Mouse (Mus musculus): ENCODE results near the gene Dedd2. TPM values are rescaled to one million over a fixed set of nuclear protein-coding genes. Genes with fewer than 3 reads are reported as not detected.

Gene Dedd2
- polyA plus RNA-seq, 1 experiment from 2014 or later = 15.8 TPM

- Histone ChIP-seq H3K4me1 (replicated peaks; ENCODE audit: control insufficient read depth, insufficient read depth, low read length) (no peaks in the 10 kb centered on the region; the same call in 1 of the 2 replicates), H3K9me3 (ENCODE audit: control insufficient read depth) (no peaks in the 10 kb centered on the region), H3K4me3 (ENCODE audit: low read depth, low read length) (no peak overlapping the region), H3K27ac (ENCODE audit: low read depth, low read length) (no peak overlapping the region), H3K36me3 (ENCODE audit: control insufficient read depth, insufficient read depth) (peaks cover 49% of the 10 kb centered on the region; the same call in 1 of the 2 replicates), H3K27me3 (replicated peaks; ENCODE audit: control insufficient read depth, insufficient read depth, low read length) (no peaks in the 10 kb centered on the region), H3K4me2 (replicated peaks; ENCODE audit: low read depth) (no peak overlapping the region), H3K9ac (ENCODE audit: low read depth, low read length) (no peak overlapping the region)
- TF ChIP-seq CTCF (IDR thresholded peaks at IDR 0.05; ENCODE audit: low read depth) = no peak
- WGBS = 86% methylated on average over 4 of the region's 4 CpGs
- ATAC-seq = no peak
Measured at GRCm38 (mm10) chr7:25210482-25210881, 9.9 kb downstream of the Dedd2 start.

DNA sequence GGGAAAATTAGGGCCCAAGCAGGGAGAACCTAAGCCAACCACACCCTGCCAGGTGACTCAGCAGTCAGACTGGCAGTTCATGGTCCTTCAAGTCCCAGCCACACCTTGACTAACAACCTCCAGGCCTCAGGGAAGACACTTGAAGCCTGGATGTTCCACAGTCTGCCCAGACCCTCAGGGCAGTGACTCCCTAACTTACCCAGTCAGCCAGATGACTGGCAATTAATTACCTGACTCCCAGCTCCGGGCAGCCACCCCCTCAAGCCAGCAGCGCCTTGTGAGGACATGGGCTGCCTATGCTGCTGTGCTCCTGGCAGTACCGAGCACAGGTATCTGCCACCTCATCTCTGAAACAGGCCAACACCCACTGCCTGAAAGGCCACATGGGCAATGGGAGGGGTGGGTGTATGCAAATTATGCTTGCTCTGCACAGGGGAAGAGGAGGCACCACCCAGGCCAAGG lies 11.2 kb downstream of the Dedd2 start:
- H3K4me3 ChIP-seq (ENCODE audit: low read depth, low read length) = no peak overlapping the region
- TF ChIP-seq CTCF (IDR thresholded peaks at IDR 0.05; ENCODE audit: low read depth) = no peak
- no peak overlapping the region for H3K4me2 ChIP-seq (replicated peaks; ENCODE audit: low read depth)
- H3K4me1 ChIP-seq (replicated peaks; ENCODE audit: control insufficient read depth, insufficient read depth, low read length) = no peaks in the 10 kb centered on the region; the same call in 1 of the 2 replicates
- no peak overlapping the region for H3K27ac ChIP-seq (ENCODE audit: low read depth, low read length)
- 37% methylated on average over 3 of the region's 3 CpGs for WGBS
- H3K9me3 ChIP-seq (ENCODE audit: control insufficient read depth) = no peaks in the 10 kb centered on the region
- H3K27me3 ChIP-seq (replicated peaks; ENCODE audit: control insufficient read depth, insufficient read depth, low read length) = no peaks in the 10 kb centered on the region
- peaks cover 47% of the 10 kb centered on the region; the same call in 1 of the 2 replicates for H3K36me3 ChIP-seq (ENCODE audit: control insufficient read depth, insufficient read depth)
- H3K9ac ChIP-seq (ENCODE audit: low read depth, low read length) = no peak overlapping the region
- ATAC-seq = peak; percentile 60

GRCm38 (mm10) chr7:25206094-25206830 lies 14.2 kb downstream of the Dedd2 start:
- peak; percentile 48 for ATAC-seq
- Histone ChIP-seq H3K9me3 (ENCODE audit: control insufficient read depth) (no peaks in the 10 kb centered on the region), H3K4me2 (replicated peaks; ENCODE audit: low read depth) (no peak overlapping the region), H3K4me3 (ENCODE audit: low read depth, low read length) (no peak overlapping the region), H3K27me3 (replicated peaks; ENCODE audit: control insufficient read depth, insufficient read depth, low read length) (no peaks in the 10 kb centered on the region), H3K36me3 (ENCODE audit: control insufficient read depth, insufficient read depth) (peaks cover 60% of the 10 kb centered on the region; the same call in 1 of the 2 replicates), H3K4me1 (replicated peaks; ENCODE audit: control insufficient read depth, insufficient read depth, low read length) (no peaks in the 10 kb centered on the region; the same call in 1 of the 2 replicates), H3K27ac (ENCODE audit: low read depth, low read length) (peak overlapping the region; percentile 41; the same call in 1 of the 2 replicates), H3K9ac (ENCODE audit: low read depth, low read length) (no peak overlapping the region)
- TF ChIP-seq CTCF (IDR thresholded peaks at IDR 0.05; ENCODE audit: low read depth) = no peak
- WGBS = 57% methylated on average over 16 of the region's 16 CpGs

DNA sequence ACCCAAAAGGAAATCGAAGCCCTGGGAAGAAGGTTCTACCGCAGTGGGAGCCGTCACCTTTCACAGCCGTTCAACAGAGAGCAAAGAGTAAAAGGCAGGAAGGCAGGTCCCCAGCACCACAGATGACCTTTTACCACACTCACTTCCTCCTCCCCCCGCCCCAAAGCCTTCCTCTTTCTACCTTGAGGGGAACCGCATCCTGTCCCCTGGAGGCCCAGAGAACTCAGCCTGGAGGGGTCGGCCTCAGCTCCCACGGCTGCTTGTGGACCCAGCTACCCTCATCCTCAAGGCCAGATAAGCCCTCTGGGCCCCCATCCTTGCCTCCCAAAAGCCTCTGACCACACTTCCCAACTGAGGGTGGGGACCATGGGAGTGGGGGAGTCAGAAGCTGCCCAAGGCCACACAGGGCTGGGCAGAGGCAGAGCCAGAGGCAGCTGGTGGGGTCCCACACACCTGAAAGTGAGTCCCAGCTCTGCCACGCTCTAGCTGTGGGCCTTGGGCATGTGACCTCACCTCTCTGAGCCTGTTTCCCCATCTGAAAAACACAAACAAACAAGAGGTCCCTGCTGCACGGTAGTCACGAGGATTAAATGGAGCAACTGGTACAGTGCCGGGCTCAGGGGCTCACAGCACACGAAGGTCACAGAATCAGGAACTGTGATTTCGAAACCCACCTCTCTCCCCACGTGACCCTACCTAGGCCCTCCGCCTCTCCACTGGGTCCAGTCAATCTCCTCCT lies 14.9 kb downstream of the Dedd2 start:
- no peak for TF ChIP-seq CTCF (IDR thresholded peaks at IDR 0.05; ENCODE audit: low read depth)
- H3K4me2 ChIP-seq (replicated peaks; ENCODE audit: low read depth) = no peak overlapping the region; the same call in 1 of the 2 replicates
- no peak for ATAC-seq
- H3K27ac ChIP-seq (ENCODE audit: low read depth, low read length) = no peak overlapping the region; the same call in 1 of the 2 replicates
- WGBS = 53% methylated on average over 16 of the region's 16 CpGs
- H3K9me3 ChIP-seq (ENCODE audit: control insufficient read depth) = no peaks in the 10 kb centered on the region
- H3K4me1 ChIP-seq (replicated peaks; ENCODE audit: control insufficient read depth, insufficient read depth, low read length) = no peaks in the 10 kb centered on the region; the same call in 1 of the 2 replicates
- H3K9ac ChIP-seq (ENCODE audit: low read depth, low read length) = no peak overlapping the region
- no peaks in the 10 kb centered on the region for H3K27me3 ChIP-seq (replicated peaks; ENCODE audit: control insufficient read depth, insufficient read depth, low read length)
- H3K4me3 ChIP-seq (ENCODE audit: low read depth, low read length) = no peak overlapping the region
- peaks cover 53% of the 10 kb centered on the region; the same call in 1 of the 2 replicates for H3K36me3 ChIP-seq (ENCODE audit: control insufficient read depth, insufficient read depth)

DNA sequence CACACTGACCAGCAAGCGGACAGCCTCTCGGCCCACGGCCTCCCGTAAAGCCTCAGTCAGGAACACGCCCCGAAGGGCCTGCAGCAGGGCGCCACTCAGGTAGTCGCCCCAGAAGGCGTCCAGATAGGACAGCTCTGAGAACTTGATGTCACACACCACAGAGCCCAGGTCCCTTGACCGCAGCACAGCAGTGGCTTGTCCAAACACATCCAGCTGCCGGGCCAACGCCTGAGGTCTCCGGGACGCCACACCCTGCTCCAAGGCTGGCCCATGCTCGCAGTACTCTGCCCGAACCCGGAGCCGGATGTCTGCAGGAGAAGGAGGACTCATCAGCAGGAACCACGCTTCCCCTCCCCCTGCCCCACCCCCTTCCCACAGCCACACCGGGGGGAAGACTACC lies 16.8 kb downstream of the Dedd2 start:
- Histone ChIP-seq H3K36me3 (ENCODE audit: control insufficient read depth, insufficient read depth) (peaks cover 43% of the 10 kb centered on the region; the same call in 1 of the 2 replicates), H3K4me3 (ENCODE audit: low read depth, low read length) (no peak overlapping the region), H3K9me3 (ENCODE audit: control insufficient read depth) (no peaks in the 10 kb centered on the region), H3K27me3 (replicated peaks; ENCODE audit: control insufficient read depth, insufficient read depth, low read length) (no peaks in the 10 kb centered on the region), H3K4me2 (replicated peaks; ENCODE audit: low read depth) (no peak overlapping the region), H3K4me1 (replicated peaks; ENCODE audit: control insufficient read depth, insufficient read depth, low read length) (no peaks in the 10 kb centered on the region), H3K9ac (ENCODE audit: low read depth, low read length) (no peak overlapping the region), H3K27ac (ENCODE audit: low read depth, low read length) (no peak overlapping the region)
- no peak for ATAC-seq
- WGBS = 84% methylated on average over 20 of the region's 20 CpGs
- no peak for TF ChIP-seq CTCF (IDR thresholded peaks at IDR 0.05; ENCODE audit: low read depth)

- Histone ChIP-seq H3K27ac (ENCODE audit: low read depth, low read length) (no peak overlapping the region), H3K4me3 (ENCODE audit: low read depth, low read length) (no peak overlapping the region), H3K36me3 (ENCODE audit: control insufficient read depth, insufficient read depth) (peaks cover 7% of the 10 kb centered on the region; the same call in 1 of the 2 replicates), H3K4me1 (replicated peaks; ENCODE audit: control insufficient read depth, insufficient read depth, low read length) (0 out of 2 replicates have a peak, but pooled peaks cover 2% of the 10 kb centered on the region), H3K27me3 (replicated peaks; ENCODE audit: control insufficient read depth, insufficient read depth, low read length) (no peaks in the 10 kb centered on the region), H3K4me2 (replicated peaks; ENCODE audit: low read depth) (no peak overlapping the region), H3K9ac (ENCODE audit: low read depth, low read length) (no peak overlapping the region), H3K9me3 (ENCODE audit: control insufficient read depth) (no peaks in the 10 kb centered on the region)
- no peak for TF ChIP-seq CTCF (IDR thresholded peaks at IDR 0.05; ENCODE audit: low read depth)
- peak; percentile 93 for ATAC-seq
- 30% methylated on average over 10 of the region's 10 CpGs for WGBS
Measured at GRCm38 (mm10) chr7:25197384-25198018, 22.9 kb downstream of the Dedd2 start.

Measured in intestine, postnatal 0 days (tissue).